Mouse (Mus musculus) bone marrow macrophage, adult 2 months (primary cell): ENCODE results near the gene Hyal3. TPM values are rescaled to one million over a fixed set of nuclear protein-coding genes. Genes with fewer than 3 reads are reported as not detected.

Source experiments
- H3K27ac ChIP-seq: 2 replicates; pipeline ENCODE4 v1.5.1; 2012; ENCODE audit warnings: low read depth, low read length; ENCODE audit not compliant: insufficient read depth
- H3K4me1 ChIP-seq: 2 replicates; pipeline ENCODE4 v1.6.1; 2012; ENCODE audit warnings: low read length; ENCODE audit not compliant: control insufficient read depth, insufficient read depth
- H3K4me3 ChIP-seq: 2 replicates; pipeline ENCODE4 v1.5.1; 2012; ENCODE audit warnings: mild to moderate bottlenecking, low read length, moderate library complexity; ENCODE audit not compliant: insufficient read depth
- CTCF ChIP-seq: IDR thresholded peaks from 2 replicates; pipeline ENCODE4 v1.5.1; 2012; ENCODE audit warnings: low read depth, mild to moderate bottlenecking, low read length, moderate library complexity
- POLR2A ChIP-seq: IDR thresholded peaks from 2 replicates; pipeline ENCODE4 v1.6.1; 2012; ENCODE audit warnings: mild to moderate bottlenecking, low read depth, low read length, borderline replicate concordance
- polyA plus RNA-seq: library from polyadenylated mRNA; stranded (reverse); fragments of >200 nt; gene quantifications from 2 replicates; pipeline ENCODE4 v1.2.4, GENCODE M21; 2012; ENCODE audit not compliant: missing spikeins, insufficient read depth, insufficient read length

Gene Hyal3
- polyA plus RNA-seq, 1 experiment, result 0.29 TPM

DNA sequence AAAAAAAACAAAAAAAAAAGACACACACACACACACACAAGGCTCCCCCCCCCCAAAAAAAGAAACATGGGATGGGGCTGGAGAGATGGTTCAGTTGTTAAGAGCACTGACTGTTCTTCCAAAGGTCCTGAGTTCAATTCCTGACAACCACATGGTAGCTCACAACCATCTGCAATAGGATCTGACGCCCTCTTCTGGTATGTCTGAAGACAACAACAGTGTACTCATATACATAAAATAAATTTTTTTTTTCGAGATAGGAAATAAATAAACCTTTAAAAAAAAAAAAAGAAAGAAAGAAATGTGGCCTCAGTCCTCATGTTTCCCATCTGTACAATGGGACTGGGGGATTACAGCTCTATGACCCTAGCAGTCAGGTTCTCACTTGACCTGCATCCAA lies 36.8 kb downstream of the Hyal3 start:
- TF ChIP-seq CTCF (no peak), POLR2A (no peak)

DNA sequence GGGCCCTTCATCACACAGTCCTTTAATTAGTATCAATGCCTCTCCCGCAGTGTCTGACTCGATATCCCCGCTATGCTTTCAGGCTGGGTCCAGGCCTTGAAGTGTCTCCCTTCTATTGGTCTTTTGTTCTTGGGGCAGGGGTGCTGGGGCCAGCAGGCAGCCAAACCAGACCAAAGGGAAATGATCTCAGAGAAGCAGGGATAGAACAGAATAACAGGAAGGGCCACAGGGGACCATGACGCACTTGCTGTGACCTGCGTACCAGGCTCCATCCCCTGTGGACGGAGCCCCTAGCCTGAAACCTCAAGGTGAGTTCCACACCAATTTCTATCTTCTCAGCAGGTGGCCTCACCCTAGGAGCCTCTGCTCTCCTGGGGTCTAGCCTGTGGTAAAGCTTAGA lies 37.5 kb downstream of the Hyal3 start:
- Histone ChIP-seq H3K27ac (no peak overlapping the region), H3K4me1 (peaks cover 6% of the 10 kb centered on the region), H3K4me3 (no peak overlapping the region)
- TF ChIP-seq CTCF, result no peak
- no peak for TF ChIP-seq POLR2A

More for the DNA sequence above, 36.8 kb downstream of the Hyal3 start:
- H3K4me3 ChIP-seq, result no peak overlapping the region
- no peak overlapping the region for H3K27ac ChIP-seq
- H3K4me1 ChIP-seq, result peaks cover 9% of the 10 kb centered on the region

DNA sequence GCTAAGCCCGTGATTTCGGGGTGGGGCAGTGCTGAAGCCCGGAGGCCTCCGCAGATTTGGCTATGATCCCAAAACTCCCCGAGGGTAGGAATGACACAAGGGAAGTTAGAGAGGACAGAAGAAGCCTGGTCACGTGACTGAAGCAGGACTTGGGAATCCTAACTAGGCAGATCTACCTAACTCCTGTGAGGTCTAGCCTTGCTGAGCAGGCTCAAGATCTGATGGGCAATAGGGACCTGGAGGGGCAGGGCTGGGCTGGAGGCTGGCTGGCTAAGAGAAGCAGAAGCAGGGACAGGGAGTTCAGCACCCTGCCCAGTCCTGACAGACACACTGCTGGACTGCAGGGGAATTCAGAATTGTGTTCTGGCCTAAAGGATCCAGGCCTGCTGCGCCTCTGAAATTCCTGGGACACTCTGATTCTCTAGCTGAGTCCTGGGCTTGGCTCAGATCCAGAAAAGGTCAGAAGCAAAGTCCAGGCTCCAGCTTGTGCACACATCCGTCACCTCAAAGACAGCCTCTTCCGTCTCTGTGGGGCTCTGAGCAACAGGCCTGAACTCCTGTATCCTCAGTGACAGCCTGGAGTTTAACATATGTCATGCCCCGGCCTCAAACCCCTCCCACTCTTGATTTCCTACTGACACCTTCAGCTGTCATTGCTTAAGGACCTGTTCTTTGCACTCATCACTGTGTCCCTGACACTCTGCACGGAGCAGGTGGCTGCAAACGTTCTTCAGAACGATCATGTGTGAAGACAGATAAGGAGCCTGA lies 38.3 kb downstream of the Hyal3 start:
- TF ChIP-seq POLR2A (no peak), CTCF (no peak)
- Histone ChIP-seq H3K4me3 (no peak overlapping the region), H3K27ac (no peak overlapping the region), H3K4me1 (peaks cover 12% of the 10 kb centered on the region)

DNA sequence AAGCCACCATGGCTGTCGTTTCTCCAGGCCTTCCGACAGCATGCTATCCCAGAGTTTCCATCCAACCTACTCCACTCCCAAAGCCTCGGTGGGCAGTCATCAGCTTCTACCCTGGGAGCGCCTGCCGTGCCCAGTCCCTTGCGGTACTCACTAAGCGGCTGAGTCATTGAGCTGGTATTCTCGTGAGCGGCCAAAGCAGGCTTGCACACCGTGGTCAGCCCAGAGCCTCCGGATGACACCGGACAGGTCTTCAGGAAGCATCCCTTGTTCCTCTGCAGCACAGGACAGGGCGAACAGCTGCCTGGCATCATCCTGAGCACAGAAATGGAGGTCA lies 38.9 kb downstream of the Hyal3 start:
- Histone ChIP-seq H3K4me1 (peaks cover 16% of the 10 kb centered on the region), H3K4me3 (no peak overlapping the region), H3K27ac (no peak overlapping the region)
- no peak for TF ChIP-seq CTCF
- no peak for TF ChIP-seq POLR2A

DNA sequence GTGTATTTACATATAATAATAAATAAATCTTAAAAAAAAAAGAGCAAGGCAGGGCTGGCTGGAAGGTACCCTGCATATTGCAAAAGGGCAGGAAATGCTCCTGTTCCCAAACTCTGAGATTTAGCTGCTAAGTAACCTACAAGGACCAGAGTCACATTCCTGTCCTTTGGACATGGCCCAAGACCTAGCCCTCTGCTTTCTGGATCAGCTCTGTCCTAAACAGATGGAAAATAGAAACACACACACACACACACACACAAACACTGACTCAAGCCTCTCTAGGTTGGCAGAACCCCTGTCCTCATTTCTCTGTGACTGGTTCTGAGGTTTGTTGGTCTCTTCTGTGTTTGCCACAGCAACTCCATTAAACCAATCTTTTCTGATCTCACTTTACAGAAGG lies 40.3 kb downstream of the Hyal3 start:
- no peak overlapping the region for H3K27ac ChIP-seq
- TF ChIP-seq POLR2A (no peak), CTCF (no peak)
- H3K4me1 ChIP-seq, result peaks cover 27% of the 10 kb centered on the region
- H3K4me3 ChIP-seq, result no peak overlapping the region

DNA sequence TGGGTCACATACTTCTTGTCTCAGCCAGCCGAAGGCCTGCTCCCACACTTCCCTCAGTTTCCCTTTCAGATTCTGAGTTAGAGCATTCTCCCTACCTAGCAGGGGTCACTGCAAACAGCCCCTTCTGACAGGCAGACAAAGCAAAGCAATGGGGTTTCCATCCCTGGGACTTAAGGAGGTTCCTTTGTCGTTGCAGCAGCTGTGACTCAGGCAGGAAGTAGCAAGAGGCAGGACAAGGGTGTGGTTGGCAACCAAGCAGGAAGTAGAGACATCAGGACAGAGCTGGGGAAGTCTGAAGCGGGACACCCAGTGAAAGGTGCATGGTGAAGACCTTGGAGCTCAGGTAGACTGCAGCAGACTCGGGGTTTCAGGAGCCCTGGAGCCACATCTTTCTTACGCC lies 43.9 kb downstream of the Hyal3 start:
- Histone ChIP-seq H3K27ac (peak overlapping the region; percentile 63), H3K4me1 (peaks cover 50% of the 10 kb centered on the region), H3K4me3 (peak overlapping the region; percentile 34)
- TF ChIP-seq POLR2A (no peak), CTCF (no peak)

DNA sequence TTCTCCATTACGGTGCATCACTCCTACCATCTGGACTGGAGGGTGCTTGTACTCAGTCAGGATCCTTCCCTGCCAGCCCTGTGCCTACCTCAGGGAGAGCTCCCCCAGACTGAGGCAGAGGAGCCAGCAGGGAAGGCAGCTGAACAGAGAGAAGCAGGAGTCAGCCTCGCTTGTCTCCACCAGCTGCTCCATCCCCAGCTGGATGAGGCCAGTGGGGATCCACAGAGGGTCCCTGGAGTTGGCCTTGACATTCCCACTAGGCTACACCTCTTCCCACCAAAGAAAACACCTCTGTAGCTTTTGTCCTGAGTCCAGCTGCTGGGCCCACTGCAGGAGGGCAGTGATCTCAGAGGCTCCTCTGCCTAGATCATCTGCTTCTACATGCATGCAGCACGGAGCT lies 44.3 kb downstream of the Hyal3 start:
- Histone ChIP-seq H3K4me3 (peak overlapping the region; percentile 34), H3K4me1 (peaks cover 54% of the 10 kb centered on the region), H3K27ac (peak overlapping the region; percentile 50)
- TF ChIP-seq CTCF (no peak), POLR2A (no peak)

DNA sequence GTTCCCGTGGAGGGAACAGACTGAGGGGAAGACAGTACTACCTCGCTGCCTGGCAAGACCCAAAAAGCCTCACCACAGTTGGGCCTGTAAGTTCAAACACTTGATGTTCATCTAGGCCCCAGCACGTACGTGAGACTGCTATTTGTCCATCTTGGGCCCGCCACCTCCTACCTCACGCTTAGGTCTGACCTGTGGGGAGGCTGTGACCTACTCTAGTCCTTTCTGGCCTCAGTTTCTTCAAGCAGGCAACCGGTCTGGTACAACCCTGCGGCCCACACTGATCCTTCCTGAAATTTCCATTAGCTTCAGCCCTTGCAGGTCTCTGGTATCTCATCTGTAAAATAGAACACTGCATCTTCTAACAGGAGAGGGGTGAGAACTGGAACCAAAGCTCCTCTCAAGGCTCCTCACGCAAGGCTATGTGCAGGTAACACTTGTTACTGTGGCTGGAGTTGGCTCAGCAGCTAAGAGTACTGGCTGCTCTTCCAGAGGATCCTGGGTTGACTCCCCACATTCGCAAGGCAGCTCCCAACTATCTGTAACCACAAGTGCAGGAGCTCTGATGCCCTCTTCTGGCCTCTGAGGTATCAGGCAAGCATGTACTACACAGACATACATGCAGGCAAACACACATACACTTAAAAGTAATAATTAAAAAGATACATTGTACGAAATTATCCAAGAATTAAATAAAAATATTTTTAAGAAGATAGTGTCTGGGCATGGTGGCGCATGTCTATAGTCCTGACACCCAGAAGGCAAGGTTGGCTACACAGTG lies 44.9 kb downstream of the Hyal3 start:
- TF ChIP-seq POLR2A (no peak), CTCF (no peak)
- Histone ChIP-seq H3K4me3 (no peak overlapping the region; the same call in 1 of the 2 replicates), H3K4me1 (peaks cover 58% of the 10 kb centered on the region), H3K27ac (peak overlapping the region; percentile 50)

DNA sequence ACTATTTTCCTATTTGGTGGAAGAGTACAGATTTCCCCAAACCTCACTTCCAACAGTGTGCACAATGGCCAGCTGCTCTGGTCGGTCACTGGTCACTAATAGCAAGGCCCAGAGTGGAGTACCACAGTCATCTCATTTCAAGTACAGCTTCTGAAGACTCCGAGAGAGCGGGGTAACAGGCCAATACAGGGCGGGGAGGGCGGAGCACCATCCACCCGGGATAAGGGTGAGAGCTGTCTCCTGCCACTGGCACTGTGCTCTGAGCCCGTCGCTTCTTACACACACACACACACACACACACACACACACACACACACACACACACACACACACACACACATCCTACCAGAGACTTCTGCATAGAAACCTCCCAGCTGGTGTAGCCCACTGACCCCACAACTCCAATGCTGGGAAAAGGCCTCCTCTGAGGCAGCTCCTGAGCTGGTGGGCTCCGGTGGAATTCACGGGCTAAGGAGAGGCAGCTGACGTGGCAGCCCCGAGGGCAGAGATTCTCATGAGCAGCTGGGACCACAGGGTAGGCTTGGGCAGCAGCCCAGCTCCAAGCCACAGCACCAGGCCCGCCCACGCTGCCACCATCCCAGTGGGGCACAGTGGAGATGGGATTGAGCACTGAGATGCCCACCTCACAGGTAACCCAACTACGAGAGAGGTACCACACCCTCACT lies 45.7 kb downstream of the Hyal3 start:
- no peak overlapping the region for H3K4me3 ChIP-seq
- H3K27ac ChIP-seq, result no peak overlapping the region
- TF ChIP-seq POLR2A, result no peak
- TF ChIP-seq CTCF, result no peak
- peaks cover 65% of the 10 kb centered on the region for H3K4me1 ChIP-seq

DNA sequence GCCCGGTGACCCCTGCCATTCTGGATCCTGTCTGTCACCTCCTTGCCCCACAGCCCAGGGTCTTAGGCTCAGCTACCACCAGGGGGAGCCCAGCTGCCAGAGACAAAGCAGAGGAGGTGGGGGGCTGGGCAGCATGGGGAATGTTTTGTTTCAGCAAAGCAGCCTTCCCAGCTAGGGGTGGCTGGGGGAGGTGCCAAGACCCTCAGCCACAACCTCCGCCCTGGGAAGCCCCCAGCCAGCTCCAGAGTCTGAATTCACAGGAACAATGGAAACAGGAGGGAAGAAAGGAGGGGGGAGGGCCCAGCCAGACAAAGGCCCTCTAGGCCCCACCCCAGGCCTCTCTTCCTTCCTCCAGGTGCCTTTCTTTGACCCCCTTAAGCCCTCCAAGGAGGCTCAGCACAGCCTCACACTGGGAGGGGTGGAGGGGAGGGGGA lies 46.2 kb downstream of the Hyal3 start:
- peaks cover 71% of the 10 kb centered on the region for H3K4me1 ChIP-seq
- H3K27ac ChIP-seq, result peak overlapping the region; percentile 13; the same call in 1 of the 2 replicates
- no peak overlapping the region for H3K4me3 ChIP-seq
- TF ChIP-seq POLR2A, result no peak
- TF ChIP-seq CTCF, result peak; percentile 53
